Mouse (Mus musculus): ENCODE results near the gene Mag.
"Not testable (repeated sequence)": the region's sequence is repeated elsewhere in the genome, so short reads cannot be mapped to it uniquely, and the experiment has no call there.

Gene Mag

GRCm38 (mm10) chr7:30940070-30940469 lies 25.4 kb upstream of the Mag start:
- not testable (repeated sequence) for DNase-seq (ENCODE audit: low read depth, low spot score)

- DNase-seq (ENCODE audit: low read depth, low spot score), result not testable (repeated sequence)
These were observed 20.9 kb upstream of the Mag start for GRCm38 (mm10) chr7:30935422-30936099.

- DNase-seq (ENCODE audit: low read depth, low spot score), result not testable (repeated sequence)
These were observed 9.9 kb upstream of the Mag start, which contains the start of gene Hamp2 for GRCm38 (mm10) chr7:30924581-30924980. Gene Hamp2 (minus strand): TSS chr7:30924681.

GRCm38 (mm10) chr7:30924071-30924470 lies 9.4 kb upstream of the Mag start:
- DNase-seq (ENCODE audit: low read depth, low spot score), result no peak

GRCm38 (mm10) chr7:30922490-30922889 lies 7.8 kb upstream of the Mag start:
- DNase-seq (ENCODE audit: low read depth, low spot score), result not testable (repeated sequence)

GRCm38 (mm10) chr7:30920217-30920616 lies 5.5 kb upstream of the Mag start:
- no peak for DNase-seq (ENCODE audit: low read depth, low spot score)

- DNase-seq (ENCODE audit: low read depth, low spot score), result no peak
These were observed 2.5 kb upstream of the Mag start for GRCm38 (mm10) chr7:30917219-30917618.

GRCm38 (mm10) chr7:30916713-30917112 lies 2.0 kb upstream of the Mag start:
- DNase-seq (ENCODE audit: low read depth, low spot score), result no peak

GRCm38 (mm10) chr7:30909773-30910172 lies 4.9 kb downstream of the Mag start:
- no peak for DNase-seq (ENCODE audit: low read depth, low spot score)

- DNase-seq (ENCODE audit: low read depth, low spot score), result no peak
These were observed 5.7 kb downstream of the Mag start for GRCm38 (mm10) chr7:30908992-30909431.

GRCm38 (mm10) chr7:30908277-30908991 lies 6.2 kb downstream of the Mag start:
- no peak for DNase-seq (ENCODE audit: low read depth, low spot score)

- DNase-seq (ENCODE audit: low read depth, low spot score), result no peak
These were observed 10.6 kb downstream of the Mag start for GRCm38 (mm10) chr7:30904042-30904441.

GRCm38 (mm10) chr7:30895217-30895616 lies 19.5 kb downstream of the Mag start:
- DNase-seq (ENCODE audit: low read depth, low spot score), result no peak

GRCm38 (mm10) chr7:30892515-30892914 lies 22.2 kb downstream of the Mag start:
- DNase-seq (ENCODE audit: low read depth, low spot score), result no peak

GRCm38 (mm10) chr7:30891746-30892145 lies 22.9 kb downstream of the Mag start:
- DNase-seq (ENCODE audit: low read depth, low spot score), result no peak

GRCm38 (mm10) chr7:30890681-30891080 lies 24.0 kb downstream of the Mag start:
- no peak for DNase-seq (ENCODE audit: low read depth, low spot score)

GRCm38 (mm10) chr7:30888786-30889185 lies 25.9 kb downstream of the Mag start:
- DNase-seq (ENCODE audit: low read depth, low spot score), result no peak

- no peak for DNase-seq (ENCODE audit: low read depth, low spot score)
These were observed 27.0 kb downstream of the Mag start for GRCm38 (mm10) chr7:30887568-30888188.

- DNase-seq (ENCODE audit: low read depth, low spot score), result no peak
These were observed 27.8 kb downstream of the Mag start for GRCm38 (mm10) chr7:30886852-30887251.

- no peak for DNase-seq (ENCODE audit: low read depth, low spot score)
These were observed 30.6 kb downstream of the Mag start for GRCm38 (mm10) chr7:30884047-30884446.

GRCm38 (mm10) chr7:30881367-30881766 lies 33.3 kb downstream of the Mag start:
- no peak for DNase-seq (ENCODE audit: low read depth, low spot score)

- DNase-seq (ENCODE audit: low read depth, low spot score), result no peak
These were observed 34.5 kb downstream of the Mag start, which contains the start of gene Cd22 for GRCm38 (mm10) chr7:30880176-30880575. Gene Cd22 (minus strand): TSS chr7:30880342.

Data from 3T3-L1 (cell line).